Mouse (Mus musculus): ENCODE measurements around the gene Lrrc56.

DNA sequence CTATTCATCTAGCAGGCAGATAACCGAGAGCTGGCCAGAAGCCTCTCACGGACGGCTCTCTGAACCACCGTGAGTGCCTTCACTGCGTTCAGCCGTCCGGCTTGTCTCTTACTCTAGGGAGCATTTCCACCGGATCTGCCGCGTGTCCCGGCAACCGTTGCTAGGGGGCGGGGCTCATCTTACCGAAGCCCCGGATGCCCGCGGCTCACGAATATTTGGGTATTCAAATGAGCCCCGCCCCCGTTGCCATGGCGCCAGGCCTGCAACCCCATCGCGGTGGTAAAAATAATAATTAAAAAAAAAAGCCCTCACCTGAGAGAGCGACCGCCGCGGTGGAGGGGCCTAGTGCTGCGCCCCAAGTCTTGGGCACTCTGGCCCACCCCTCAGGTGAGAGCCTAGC lies 873 bp downstream of the Lrrc56 start:
- TF ChIP-seq EP300 (optimal IDR thresholded peaks at IDR 0.05) (no peak), CTCF (IDR thresholded peaks at IDR 0.05; ENCODE audit: low read depth) (no peak)
